Mouse (Mus musculus) midbrain, embryonic 11.5 days (tissue): ENCODE data around the gene Cdh13. TPM values are rescaled to one million over a fixed set of nuclear protein-coding genes. Genes with fewer than 3 reads are reported as not detected.

Experiments
- ATAC-seq: fragments of 200-750 bp; cut with Nextera tagmentation; 2 replicates; pipeline ENCODE4 v1.8.0; 2017; ENCODE audit warnings: moderate TSS enrichment, moderate library complexity; ENCODE audit not compliant: low FRiP score
- DNase-seq: peaks from one replicate; pipeline ENCODE4 v3.0.0; 2015; ENCODE audit warnings: low spot score; ENCODE audit errors: missing footprints
- H3K27ac ChIP-seq: fragments of 300-500 bp; sonication (generic); 2 replicates; pipeline ENCODE4 v1.5.1; 2014; ENCODE audit warnings: low read depth, low read length
- H3K27me3 ChIP-seq: fragments of 300-500 bp; sonication (generic); 2 replicates; pipeline ENCODE4 v1.6.1; 2014; ENCODE audit warnings: mild to moderate bottlenecking, low read length, moderate library complexity, mixed read lengths; ENCODE audit not compliant: control insufficient read depth, insufficient read depth
- H3K36me3 ChIP-seq: fragments of 300-500 bp; sonication (generic); 2 replicates; pipeline ENCODE4 v1.6.1; 2014; ENCODE audit warnings: mild to moderate bottlenecking, low read length, moderate library complexity, mixed read lengths; ENCODE audit not compliant: control insufficient read depth, insufficient read depth
- H3K4me1 ChIP-seq: fragments of 300-500 bp; sonication (generic); 2 replicates; pipeline ENCODE4 v1.6.1; 2014; ENCODE audit warnings: low read length; ENCODE audit not compliant: control insufficient read depth, insufficient read depth
- H3K4me2 ChIP-seq: fragments of 300-500 bp; sonication (generic); 2 replicates; pipeline ENCODE4 v1.6.1; 2014; ENCODE audit warnings: mild to moderate bottlenecking, moderate library complexity
- H3K4me3 ChIP-seq: fragments of 300-500 bp; sonication (generic); 2 replicates; pipeline ENCODE4 v1.5.1; 2014; ENCODE audit warnings: low read depth, low read length
- H3K9ac ChIP-seq: fragments of 300-500 bp; sonication (generic); 2 replicates; pipeline ENCODE4 v1.6.1; 2014; ENCODE audit warnings: low read length
- H3K9me3 ChIP-seq: fragments of 300-500 bp; sonication (generic); 2 replicates; pipeline ENCODE4 v1.6.1; 2016; ENCODE audit warnings: low read length; ENCODE audit not compliant: control insufficient read depth
- WGBS: fragments of 180-500 bp; shearing (Covaris S2); extraction: QIAGEN DNeasy Blood & Tissue Kit; methylation state at CpG from one replicate; pipeline ENCODE4 v1.1.7; 2014; 5-methylcytosine and 5-hydroxymethylcytosine counted together
- polyA plus RNA-seq: library from polyadenylated mRNA; unstranded; fragments of >200 nt; fragmentation: Nextera tagmentation; extraction: Ambion mirVana; gene quantifications from 2 replicates; pipeline ENCODE4 v1.2.1, GENCODE M21; 2014

The Cdh13 gene
- polyA plus RNA-seq, 1 experiment from 2014 or later: 12.2 TPM

GRCm38 (mm10) chr8:118916513-118916912 is 633.0 kb downstream of the Cdh13 start:
- Histone ChIP-seq H3K36me3 (no peaks in the 10 kb centered on the region), H3K9ac (no peak overlapping the region), H3K27ac (no peak overlapping the region), H3K27me3 (no peaks in the 10 kb centered on the region), H3K4me1 (no peaks in the 10 kb centered on the region), H3K4me2 (no peak overlapping the region), H3K4me3 (no peak overlapping the region), H3K9me3 (peaks cover 4% of the 10 kb centered on the region; the same call in 1 of the 2 replicates)
- 89% methylated on average over 3 of the region's 3 CpGs for WGBS
- no peak for ATAC-seq
- no peak for DNase-seq

GRCm38 (mm10) chr8:118937412-118937811 is 653.9 kb downstream of the Cdh13 start:
- no peak overlapping the region for H3K4me2 ChIP-seq
- no peak overlapping the region for H3K9ac ChIP-seq
- 24% methylated on average over 11 of the region's 11 CpGs for WGBS
- H3K36me3 ChIP-seq: no peaks in the 10 kb centered on the region
- H3K27me3 ChIP-seq: no peaks in the 10 kb centered on the region
- no peak overlapping the region for H3K4me3 ChIP-seq
- DNase-seq: no peak
- no peaks in the 10 kb centered on the region for H3K9me3 ChIP-seq
- H3K4me1 ChIP-seq: no peaks in the 10 kb centered on the region
- ATAC-seq: no peak
- H3K27ac ChIP-seq: no peak overlapping the region

- ATAC-seq (no peak), DNase-seq (no peak)
- no peaks in the 10 kb centered on the region for H3K36me3 ChIP-seq
- H3K9ac ChIP-seq: no peak overlapping the region
- H3K27ac ChIP-seq: no peak overlapping the region
- no peak overlapping the region for H3K4me3 ChIP-seq
- WGBS: 23% methylated on average over 8 of the region's 8 CpGs
- no peaks in the 10 kb centered on the region for H3K9me3 ChIP-seq
- no peaks in the 10 kb centered on the region for H3K27me3 ChIP-seq
- no peak overlapping the region for H3K4me2 ChIP-seq
- no peaks in the 10 kb centered on the region for H3K4me1 ChIP-seq
These were observed 654.5 kb downstream of the Cdh13 start for GRCm38 (mm10) chr8:118938025-118938424.

GRCm38 (mm10) chr8:118951766-118952741 is 668.5 kb downstream of the Cdh13 start:
- Histone ChIP-seq H3K9me3 (no peaks in the 10 kb centered on the region), H3K27ac (no peak overlapping the region), H3K9ac (no peak overlapping the region), H3K27me3 (no peaks in the 10 kb centered on the region), H3K4me1 (no peaks in the 10 kb centered on the region), H3K4me3 (no peak overlapping the region), H3K4me2 (no peak overlapping the region), H3K36me3 (no peaks in the 10 kb centered on the region)
- DNase-seq (peak; percentile 85), ATAC-seq (no peak)
- 63% methylated on average over 20 of the region's 20 CpGs for WGBS

- no peak overlapping the region for H3K9ac ChIP-seq
- H3K4me3 ChIP-seq: no peak overlapping the region
- no peak for DNase-seq
- 90% methylated on average over 3 of the region's 3 CpGs for WGBS
- H3K36me3 ChIP-seq: no peaks in the 10 kb centered on the region
- H3K27me3 ChIP-seq: no peaks in the 10 kb centered on the region
- no peaks in the 10 kb centered on the region for H3K9me3 ChIP-seq
- no peak overlapping the region for H3K4me2 ChIP-seq
- ATAC-seq: no peak
- no peak overlapping the region for H3K27ac ChIP-seq
- no peaks in the 10 kb centered on the region for H3K4me1 ChIP-seq
These were observed 672.6 kb downstream of the Cdh13 start for GRCm38 (mm10) chr8:118956109-118956508.

GRCm38 (mm10) chr8:118961877-118962545 is 678.5 kb downstream of the Cdh13 start:
- Histone ChIP-seq H3K36me3 (no peaks in the 10 kb centered on the region), H3K4me1 (no peaks in the 10 kb centered on the region), H3K27ac (no peak overlapping the region), H3K4me3 (no peak overlapping the region), H3K27me3 (no peaks in the 10 kb centered on the region), H3K9me3 (no peaks in the 10 kb centered on the region), H3K4me2 (no peak overlapping the region), H3K9ac (no peak overlapping the region)
- DNase-seq (peak; percentile 51), ATAC-seq (no peak)
- 88% methylated on average over 15 of the region's 15 CpGs for WGBS

GRCm38 (mm10) chr8:118965101-118965840 is 681.7 kb downstream of the Cdh13 start:
- H3K27ac ChIP-seq: no peak overlapping the region
- no peaks in the 10 kb centered on the region for H3K4me1 ChIP-seq
- 90% methylated on average over 15 of the region's 15 CpGs for WGBS
- DNase-seq (no peak), ATAC-seq (no peak)
- H3K9me3 ChIP-seq: no peaks in the 10 kb centered on the region
- H3K4me3 ChIP-seq: no peak overlapping the region
- H3K9ac ChIP-seq: no peak overlapping the region
- H3K4me2 ChIP-seq: no peak overlapping the region
- H3K27me3 ChIP-seq: no peaks in the 10 kb centered on the region
- no peaks in the 10 kb centered on the region for H3K36me3 ChIP-seq

GRCm38 (mm10) chr8:118968896-118969295 is 685.4 kb downstream of the Cdh13 start:
- H3K27ac ChIP-seq: no peak overlapping the region
- no peak overlapping the region for H3K4me2 ChIP-seq
- no peaks in the 10 kb centered on the region for H3K9me3 ChIP-seq
- H3K27me3 ChIP-seq: no peaks in the 10 kb centered on the region
- 72% methylated on average over 4 of the region's 4 CpGs for WGBS
- DNase-seq (no peak), ATAC-seq (no peak)
- H3K36me3 ChIP-seq: no peaks in the 10 kb centered on the region
- no peak overlapping the region for H3K9ac ChIP-seq
- no peaks in the 10 kb centered on the region for H3K4me1 ChIP-seq
- H3K4me3 ChIP-seq: no peak overlapping the region
